Mouse (Mus musculus): ENCODE data around the gene Sema6c. TPM values are rescaled to one million over a fixed set of nuclear protein-coding genes. Genes with fewer than 3 reads are reported as not detected.
A peak's percentile ranks its signal among the peaks of the same experiment; 100 is the strongest.
"Not testable (repeated sequence)": the region's sequence is repeated elsewhere in the genome, so short reads cannot be mapped to it uniquely, and the experiment has no call there.

Gene Sema6c
- total RNA-seq, 2 experiments from 2014 or later, result 1.6 to 2.5 TPM

- no peak for DNase-seq (ENCODE audit: low spot score in 2 of 2)
Observed at GRCm38 (mm10) chr3:95181841-95182240, 21.6 kb downstream of the Sema6c start.

DNA sequence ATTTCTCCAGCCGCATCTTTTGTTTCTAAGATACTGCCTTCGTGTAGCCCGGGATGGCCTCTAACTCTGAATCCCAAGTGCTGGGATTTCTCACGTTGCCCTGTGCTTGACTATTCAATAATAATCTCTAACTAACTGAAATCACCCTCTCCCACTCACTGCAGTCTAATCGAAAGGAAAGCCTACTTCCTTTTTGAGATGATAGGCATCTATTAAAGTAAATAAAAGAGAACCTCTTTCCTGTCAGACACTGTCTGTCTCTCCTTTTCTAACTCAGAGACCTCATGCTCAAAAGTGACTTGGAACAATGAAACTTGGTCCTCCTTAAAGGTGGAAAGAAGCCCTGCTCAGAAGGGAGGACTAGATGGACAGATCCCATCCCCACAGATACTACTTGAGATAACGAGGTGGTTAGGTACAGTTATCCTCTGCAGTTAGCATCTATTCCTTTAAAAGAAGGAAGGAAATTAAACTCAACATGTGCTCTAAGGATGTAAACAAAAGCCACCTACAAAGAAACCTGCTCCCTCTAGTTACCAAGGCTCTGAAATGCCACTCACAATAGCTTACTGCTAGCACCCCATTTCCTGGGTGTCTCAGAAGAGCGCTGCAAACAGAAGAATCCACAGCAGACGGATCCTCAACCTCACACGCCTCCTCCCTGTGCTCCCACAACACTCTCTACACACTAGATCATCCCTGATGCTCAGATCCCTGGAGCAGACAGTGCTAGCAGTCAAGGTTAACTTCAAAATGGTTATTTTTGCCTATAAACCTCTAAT, 24.7 kb downstream of the Sema6c start:
- no peak for DNase-seq (ENCODE audit: low spot score in 2 of 2)

DNA sequence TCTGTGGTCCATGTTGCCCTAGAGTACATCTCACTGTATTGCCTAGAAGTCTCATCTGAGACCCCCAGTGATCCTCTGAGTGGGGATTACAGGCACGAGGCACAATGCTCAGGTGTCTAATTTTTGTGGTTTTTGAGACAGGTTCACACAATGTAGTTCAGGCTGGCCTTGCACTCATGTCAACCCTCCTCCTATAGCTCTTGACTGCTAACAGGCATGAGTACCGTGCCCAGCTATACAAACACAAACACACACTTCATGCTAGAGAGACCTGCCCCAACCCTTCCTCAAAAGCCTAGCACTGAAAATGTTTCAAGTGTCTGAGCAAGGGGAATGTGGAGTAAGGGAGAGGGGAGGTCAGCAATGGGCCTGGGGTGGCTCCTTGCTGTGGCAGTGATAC, 25.8 kb downstream of the Sema6c start:
- DNase-seq (ENCODE audit: low spot score in 2 of 2), result no peak

GRCm38 (mm10) chr3:95186888-95187287, 26.6 kb downstream of the Sema6c start:
- no peak for DNase-seq (ENCODE audit: low spot score in 2 of 2)

GRCm38 (mm10) chr3:95194721-95195135, 34.5 kb downstream of the Sema6c start:
- DNase-seq (ENCODE audit: low spot score in 2 of 2), result no peak

GRCm38 (mm10) chr3:95195772-95196171, 35.5 kb downstream of the Sema6c start:
- DNase-seq (ENCODE audit: low spot score in 2 of 2), result no peak

DNA sequence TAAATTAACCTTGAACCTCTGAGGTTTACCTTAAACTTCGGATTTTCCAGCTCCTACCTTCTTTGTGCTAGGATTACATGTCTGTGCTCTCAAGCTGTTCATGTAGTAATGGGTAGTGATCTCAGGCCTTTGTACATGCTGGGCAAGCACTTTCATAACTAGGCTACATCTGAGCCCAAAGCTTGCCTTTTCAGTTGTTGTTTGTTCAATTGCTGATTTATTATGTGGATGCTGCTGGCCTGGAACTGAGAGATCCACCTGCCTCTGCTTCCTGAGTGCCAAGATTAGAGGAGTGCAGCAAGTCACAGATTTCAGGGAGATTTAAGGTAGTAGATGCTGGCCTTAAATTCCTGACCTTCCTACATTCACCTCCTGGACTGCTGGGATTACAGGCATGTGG, 38.8 kb downstream of the Sema6c start:
- no peak for DNase-seq (ENCODE audit: low spot score in 2 of 2)

GRCm38 (mm10) chr3:95200132-95200531, 39.9 kb downstream of the Sema6c start:
- no peak for DNase-seq (ENCODE audit: low spot score in 2 of 2)

- no peak for DNase-seq (ENCODE audit: low spot score in 2 of 2)
Observed at GRCm38 (mm10) chr3:95200562-95200961, 40.3 kb downstream of the Sema6c start.

DNA sequence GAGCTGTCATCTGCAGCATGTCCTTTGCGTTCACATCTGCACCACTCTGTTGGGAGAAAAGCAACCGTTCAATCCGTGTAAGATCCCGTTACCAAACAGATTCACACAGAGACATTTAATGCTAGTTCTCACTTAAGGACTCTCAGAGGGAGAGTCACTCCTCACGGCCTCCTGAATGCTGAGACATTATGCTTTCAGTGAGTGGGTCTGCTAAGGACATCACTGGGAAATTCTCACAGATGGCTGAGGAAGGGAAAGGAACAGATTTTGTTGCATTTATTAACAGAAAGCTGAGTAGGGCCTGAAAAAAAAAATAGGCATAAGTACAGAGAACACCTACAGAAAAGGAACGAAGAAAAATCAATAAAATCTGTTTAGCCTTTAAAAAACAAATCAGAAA, 43.6 kb downstream of the Sema6c start:
- no peak for DNase-seq (ENCODE audit: low spot score in 2 of 2)

DNA sequence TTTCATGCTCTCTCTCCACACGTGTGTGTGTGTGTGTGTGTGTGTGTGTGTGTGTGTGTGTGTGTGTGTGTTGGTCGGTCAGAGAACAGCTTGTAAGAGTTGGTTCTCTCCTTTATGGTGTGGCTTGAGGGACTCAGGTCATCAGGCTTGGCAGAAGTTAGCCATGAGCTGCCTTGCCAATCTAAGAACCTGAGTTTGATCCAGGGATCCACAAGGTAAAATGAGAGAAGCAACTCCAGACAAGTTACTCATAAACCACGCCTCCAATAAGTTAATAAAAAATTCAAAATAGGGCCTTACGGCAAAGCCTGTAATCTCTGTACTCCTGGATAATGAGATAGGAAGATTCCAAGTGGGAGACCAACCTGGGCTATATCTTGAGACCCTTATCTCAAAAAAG, 48.0 kb downstream of the Sema6c start:
- DNase-seq (ENCODE audit: low spot score in 2 of 2), result no peak

- no peak for DNase-seq (ENCODE audit: low spot score in 2 of 2)
Observed at GRCm38 (mm10) chr3:95210585-95210984, 50.3 kb downstream of the Sema6c start.

GRCm38 (mm10) chr3:95212889-95213608, 52.8 kb downstream of the Sema6c start:
- not testable (repeated sequence) for DNase-seq (ENCODE audit: low spot score in 2 of 2)

DNA sequence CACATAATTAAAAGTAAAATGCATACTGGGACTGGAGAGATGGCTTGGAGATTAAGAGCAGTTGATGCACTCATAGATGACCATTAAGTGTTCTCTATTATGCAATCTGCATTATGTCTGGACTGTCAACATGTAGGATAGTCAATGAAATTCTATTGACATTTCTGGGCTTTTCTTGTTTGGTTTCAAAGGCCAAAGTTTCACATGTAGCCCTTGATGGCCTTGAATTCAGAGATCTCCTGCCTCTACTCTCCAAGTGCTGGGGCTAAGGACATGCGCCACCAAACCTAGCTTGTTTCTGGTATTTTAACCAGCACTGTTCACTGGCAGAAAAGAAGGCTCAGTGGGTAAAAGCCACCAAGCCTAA, 53.3 kb downstream of the Sema6c start:
- DNase-seq (ENCODE audit: low spot score in 2 of 2), result no peak

- no peak for DNase-seq (ENCODE audit: low spot score in 2 of 2)
Observed at GRCm38 (mm10) chr3:95216655-95217254, 56.5 kb downstream of the Sema6c start.

GRCm38 (mm10) chr3:95217255-95218134, 57.2 kb downstream of the Sema6c start, which contains the start of gene Gabpb2:
Gene Gabpb2, minus strand, starts transcription at chr3:95217916.
- DNase-seq (ENCODE audit: low spot score in 2 of 2), result peak; percentile 97 to 98

GRCm38 (mm10) chr3:95218466-95219137, 58.3 kb downstream of the Sema6c start:
- DNase-seq (ENCODE audit: low spot score in 2 of 2), result no peak

- DNase-seq (ENCODE audit: low spot score in 2 of 2), result no peak
Observed at GRCm38 (mm10) chr3:95223041-95223440, 62.8 kb downstream of the Sema6c start.
